Mouse (Mus musculus): ENCODE results near the gene Gpkow. TPM values are rescaled to one million over a fixed set of nuclear protein-coding genes. Genes with fewer than 3 reads are reported as not detected.
"Not testable (repeated sequence)": the region's sequence is repeated elsewhere in the genome, so short reads cannot be mapped to it uniquely, and the experiment has no call there.

Gpkow gene
- polyA plus RNA-seq, 1 experiment = 27.2 TPM

DNA sequence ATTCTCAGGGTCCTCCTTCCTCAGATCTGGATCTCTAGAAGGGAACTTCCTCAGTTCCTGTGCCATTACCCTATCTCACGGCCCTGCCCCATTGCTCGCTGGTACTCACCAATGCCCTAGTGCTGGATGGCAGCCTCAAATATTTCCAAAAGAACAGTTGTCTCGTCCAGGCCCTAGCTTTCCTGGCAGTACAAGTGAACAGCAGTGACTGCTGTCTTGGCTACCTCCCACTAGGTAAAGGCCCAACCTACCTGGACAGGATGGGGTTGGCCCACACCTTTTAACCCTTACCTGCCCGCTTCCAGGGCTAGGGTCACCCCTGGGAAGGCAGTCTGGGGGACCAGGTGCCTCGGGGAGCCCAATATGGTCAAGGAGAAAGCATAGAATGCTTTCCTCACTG, 44.2 kb downstream of the Gpkow start:
- no peak for TF ChIP-seq POLR2A (IDR thresholded peaks at IDR 0.05; ENCODE audit: borderline replicate concordance, low read depth, low read length)
- TF ChIP-seq CTCF (IDR thresholded peaks at IDR 0.05; ENCODE audit: low read depth, low read length) = no peak
- H3K27ac ChIP-seq (ENCODE audit: insufficient read depth, low read depth, low read length) = no peak overlapping the region
- H3K4me3 ChIP-seq (ENCODE audit: insufficient read depth, low read length) = no peak overlapping the region
- H3K4me1 ChIP-seq (ENCODE audit: control insufficient read depth, insufficient read depth, low read length) = no peaks in the 10 kb centered on the region

DNA sequence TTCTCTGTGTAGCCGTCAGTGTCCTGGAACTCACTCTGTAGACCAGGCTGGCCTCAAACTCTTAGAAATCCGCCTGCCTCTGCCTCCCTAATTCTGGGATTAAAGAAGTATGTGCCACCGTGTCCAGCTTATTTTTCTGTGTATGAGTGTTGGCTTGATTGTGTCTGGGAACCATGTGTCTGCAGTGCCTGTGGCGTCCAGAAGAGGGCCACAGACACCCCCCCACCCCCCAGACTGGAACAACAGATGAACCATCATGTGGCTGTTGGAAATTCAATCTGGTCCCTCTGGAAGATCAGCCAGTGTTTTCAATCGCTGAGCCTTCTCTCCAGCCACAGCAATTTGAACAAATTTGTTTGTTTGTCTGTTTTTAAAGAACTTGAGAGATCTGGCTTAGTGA, 46.5 kb downstream of the Gpkow start:
- H3K4me1 ChIP-seq (ENCODE audit: control insufficient read depth, insufficient read depth, low read length) = no peaks in the 10 kb centered on the region
- no peak overlapping the region for H3K4me3 ChIP-seq (ENCODE audit: insufficient read depth, low read length)
- H3K27ac ChIP-seq (ENCODE audit: insufficient read depth, low read depth, low read length) = no peak overlapping the region
- TF ChIP-seq POLR2A (IDR thresholded peaks at IDR 0.05; ENCODE audit: borderline replicate concordance, low read depth, low read length) (no peak), CTCF (IDR thresholded peaks at IDR 0.05; ENCODE audit: low read depth, low read length) (no peak)

DNA sequence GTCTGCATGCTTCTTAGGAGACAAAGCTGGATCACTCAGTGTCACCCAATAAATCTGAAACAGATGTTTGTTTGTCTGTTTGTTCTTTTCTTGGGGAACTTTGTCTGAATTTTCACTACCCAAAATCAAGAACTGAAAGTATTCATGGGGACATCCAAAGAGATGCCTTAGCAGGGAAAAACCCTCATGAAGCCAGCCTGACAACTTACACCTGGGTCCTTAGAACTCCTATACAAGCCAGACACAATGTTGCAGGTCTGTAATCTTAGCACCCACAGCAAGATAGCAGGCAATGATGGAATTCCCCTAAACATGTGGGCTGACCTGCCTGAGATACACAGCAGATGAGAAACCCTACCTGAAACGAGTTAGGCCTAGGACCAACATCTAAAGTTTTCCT, 48.0 kb downstream of the Gpkow start:
- Histone ChIP-seq H3K4me3 (ENCODE audit: insufficient read depth, low read length) (no peak overlapping the region), H3K4me1 (ENCODE audit: control insufficient read depth, insufficient read depth, low read length) (no peaks in the 10 kb centered on the region), H3K27ac (ENCODE audit: insufficient read depth, low read depth, low read length) (no peak overlapping the region)
- TF ChIP-seq POLR2A (IDR thresholded peaks at IDR 0.05; ENCODE audit: borderline replicate concordance, low read depth, low read length) (no peak), CTCF (IDR thresholded peaks at IDR 0.05; ENCODE audit: low read depth, low read length) (no peak)

DNA sequence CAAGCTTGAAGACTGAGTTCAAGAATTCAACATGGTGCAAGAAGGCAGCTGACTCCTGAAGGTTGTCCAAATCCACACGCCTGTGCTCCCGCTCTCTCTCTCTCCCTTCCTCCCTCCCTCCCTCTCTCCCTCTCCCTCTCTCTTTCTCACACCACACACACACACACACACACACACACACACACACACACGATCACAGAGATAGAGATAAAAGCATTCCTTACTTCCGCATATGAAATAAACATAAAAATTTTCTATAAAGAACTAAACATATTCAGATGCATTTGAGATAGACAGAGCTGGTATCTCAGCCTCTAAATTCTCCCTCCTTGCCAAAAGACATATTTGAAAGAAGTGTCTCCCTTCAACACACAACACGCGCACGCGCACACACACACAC, 48.5 kb downstream of the Gpkow start:
- H3K27ac ChIP-seq (ENCODE audit: insufficient read depth, low read depth, low read length) = no peak overlapping the region
- no peaks in the 10 kb centered on the region for H3K4me1 ChIP-seq (ENCODE audit: control insufficient read depth, insufficient read depth, low read length)
- H3K4me3 ChIP-seq (ENCODE audit: insufficient read depth, low read length) = no peak overlapping the region
- TF ChIP-seq POLR2A (IDR thresholded peaks at IDR 0.05; ENCODE audit: borderline replicate concordance, low read depth, low read length) (no peak), CTCF (IDR thresholded peaks at IDR 0.05; ENCODE audit: low read depth, low read length) (no peak)

DNA sequence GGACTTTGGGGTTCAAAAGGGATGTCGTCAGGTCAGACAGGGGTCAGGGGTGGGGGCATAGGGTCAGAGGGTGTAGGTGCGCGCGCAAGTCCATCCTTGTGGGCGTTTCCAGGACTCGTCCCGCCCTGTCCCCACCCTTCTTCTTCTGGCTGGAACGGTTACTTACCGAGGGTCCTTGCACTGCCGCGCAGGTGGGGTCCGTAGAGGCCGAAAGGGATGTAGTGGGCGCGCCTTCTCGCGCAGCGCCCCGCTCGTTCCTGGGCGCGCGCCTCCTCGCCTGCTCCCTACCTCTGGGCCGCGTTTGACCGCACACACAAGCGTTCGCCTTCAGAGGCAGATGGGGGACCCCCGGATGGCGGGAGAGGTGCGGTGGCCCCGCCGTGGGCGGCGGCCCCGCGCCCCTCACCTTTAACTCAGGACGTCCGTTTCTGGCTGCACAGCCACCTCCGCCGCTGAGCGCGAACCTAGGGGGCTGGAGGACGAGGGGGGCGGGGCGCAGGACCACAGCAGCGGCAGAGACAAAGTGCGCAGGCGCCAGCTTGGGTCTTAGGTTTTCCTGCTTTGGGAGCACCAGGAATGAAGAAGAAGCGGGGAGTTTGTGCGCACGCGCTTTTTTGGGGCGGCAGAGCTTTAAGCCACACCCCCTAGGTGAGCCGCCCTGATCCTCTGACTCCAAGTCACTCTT, 53.6 kb downstream of the Gpkow start, which contains the start of gene Ccdc120:
Gene Ccdc120, minus strand, starts transcription at position 474 of the 685 bp plus-strand sequence.
- Histone ChIP-seq H3K27ac (ENCODE audit: insufficient read depth, low read depth, low read length) (no peak within 1 kb of the TSS), H3K4me3 (ENCODE audit: insufficient read depth, low read length) (peak within 1 kb of the TSS; percentile 71), H3K4me1 (ENCODE audit: control insufficient read depth, insufficient read depth, low read length) (peaks cover 2% of the 10 kb centered on the region; the same call in 1 of the 2 replicates)
- no peak for TF ChIP-seq CTCF (IDR thresholded peaks at IDR 0.05; ENCODE audit: low read depth, low read length)
- no peak for TF ChIP-seq POLR2A (IDR thresholded peaks at IDR 0.05; ENCODE audit: borderline replicate concordance, low read depth, low read length)

DNA sequence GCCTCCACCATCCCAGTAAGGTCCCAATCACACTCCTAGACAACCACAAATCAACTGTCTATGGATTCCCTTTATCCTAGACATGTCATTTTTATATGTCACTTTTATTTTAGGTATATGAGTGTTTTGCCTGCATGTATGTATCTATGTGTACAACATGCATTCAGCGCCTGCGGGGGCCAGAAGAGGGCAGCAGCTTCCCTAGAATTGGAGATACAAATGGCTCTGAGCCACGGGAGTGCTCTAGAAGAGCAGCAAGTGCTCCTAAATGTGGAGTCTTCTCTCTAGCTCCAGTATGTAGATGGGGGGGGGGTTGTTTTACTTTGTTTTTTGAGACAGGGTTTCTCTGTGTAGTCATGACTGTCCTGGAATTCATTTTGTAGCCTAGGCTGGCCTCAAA, 56.7 kb downstream of the Gpkow start:
- not testable (repeated sequence) for H3K27ac ChIP-seq (ENCODE audit: insufficient read depth, low read depth, low read length); H3K4me1 ChIP-seq (ENCODE audit: control insufficient read depth, insufficient read depth, low read length); H3K4me3 ChIP-seq (ENCODE audit: insufficient read depth, low read length)

Other genes starting within 250 kb of the Gpkow start
- not detected in 2 replicates for gene Foxp3, start 123.5 kb upstream of the Gpkow start, polyA plus RNA-seq (2012; ENCODE audit: insufficient read depth, insufficient read length, missing spikeins)
- 0.24 and 2.3 TPM in 2 replicates for gene Ppp1r3f, start 122.8 kb upstream of the Gpkow start, polyA plus RNA-seq (2012; ENCODE audit: insufficient read depth, insufficient read length, missing spikeins)
- 35.0 and 35.8 TPM in 2 replicates for gene Ccdc22, start 91.6 kb upstream of the Gpkow start, polyA plus RNA-seq (2012; ENCODE audit: insufficient read depth, insufficient read length, missing spikeins)
- gene Cacna1f, start 90.0 kb upstream of the Gpkow start, polyA plus RNA-seq (2012; ENCODE audit: insufficient read depth, insufficient read length, missing spikeins) = 0.55 and 1.1 TPM in 2 replicates
- 4.2 and 7.1 TPM in 2 replicates for gene Syp, start 58.7 kb upstream of the Gpkow start, polyA plus RNA-seq (2012; ENCODE audit: insufficient read depth, insufficient read length, missing spikeins)
- 9.3 and 10.0 TPM in 2 replicates for gene Prickle3, start 39.9 kb upstream of the Gpkow start, polyA plus RNA-seq (2012; ENCODE audit: insufficient read depth, insufficient read length, missing spikeins)
- gene Plp2, start 25.7 kb upstream of the Gpkow start, polyA plus RNA-seq (2012; ENCODE audit: insufficient read depth, insufficient read length, missing spikeins) = 448 and 491 TPM in 2 replicates
- not detected in 2 replicates for gene Magix, start 15.9 kb upstream of the Gpkow start, polyA plus RNA-seq (2012; ENCODE audit: insufficient read depth, insufficient read length, missing spikeins)
- 61.9 and 68.8 TPM in 2 replicates for gene Wdr45, start 17.2 kb downstream of the Gpkow start, polyA plus RNA-seq (2012; ENCODE audit: insufficient read depth, insufficient read length, missing spikeins)
- gene Gm45208, start 25.1 kb downstream of the Gpkow start, polyA plus RNA-seq (2012; ENCODE audit: insufficient read depth, insufficient read length, missing spikeins) = not detected in 2 replicates
- gene Praf2, start 31.3 kb downstream of the Gpkow start, polyA plus RNA-seq (2012; ENCODE audit: insufficient read depth, insufficient read length, missing spikeins) = 17.7 and 19.1 TPM in 2 replicates
- 0.75 and 1.9 TPM in 2 replicates for gene Ccdc120, start 53.8 kb downstream of the Gpkow start, polyA plus RNA-seq (2012; ENCODE audit: insufficient read depth, insufficient read length, missing spikeins)
- 137 and 141 TPM in 2 replicates for gene Tfe3, start 65.4 kb downstream of the Gpkow start, polyA plus RNA-seq (2012; ENCODE audit: insufficient read depth, insufficient read length, missing spikeins)
- gene Gripap1, start 92.6 kb downstream of the Gpkow start, polyA plus RNA-seq (2012; ENCODE audit: insufficient read depth, insufficient read length, missing spikeins) = 94.8 and 103 TPM in 2 replicates
- gene Kcnd1, start 125.2 kb downstream of the Gpkow start, polyA plus RNA-seq (2012; ENCODE audit: insufficient read depth, insufficient read length, missing spikeins) = 0.35 and 0.56 TPM in 2 replicates
- 113 and 115 TPM in 2 replicates for gene Otud5, start 144.2 kb downstream of the Gpkow start, polyA plus RNA-seq (2012; ENCODE audit: insufficient read depth, insufficient read length, missing spikeins)
- 8.6 and 11.4 TPM in 2 replicates for gene Pim2, start 181.1 kb downstream of the Gpkow start, polyA plus RNA-seq (2012; ENCODE audit: insufficient read depth, insufficient read length, missing spikeins)
- gene Slc35a2, start 186.9 kb downstream of the Gpkow start, polyA plus RNA-seq (2012; ENCODE audit: insufficient read depth, insufficient read length, missing spikeins) = 28.0 and 36.2 TPM in 2 replicates
- 62.2 and 63.4 TPM in 2 replicates for gene Pqbp1, start 202.1 kb downstream of the Gpkow start, polyA plus RNA-seq (2012; ENCODE audit: insufficient read depth, insufficient read length, missing spikeins)
- 33.4 and 47.5 TPM in 2 replicates for gene Timm17b, start 202.2 kb downstream of the Gpkow start, polyA plus RNA-seq (2012; ENCODE audit: insufficient read depth, insufficient read length, missing spikeins)
- not detected in 2 replicates for gene Gm10491, start 210.7 kb downstream of the Gpkow start, polyA plus RNA-seq (2012; ENCODE audit: insufficient read depth, insufficient read length, missing spikeins)
- gene Gm10490, start 212.4 kb downstream of the Gpkow start, polyA plus RNA-seq (2012; ENCODE audit: insufficient read depth, insufficient read length, missing spikeins) = not detected in 2 replicates
- not detected in 2 replicates for gene Pcsk1n, start 222.7 kb downstream of the Gpkow start, polyA plus RNA-seq (2012; ENCODE audit: insufficient read depth, insufficient read length, missing spikeins)
- gene Eras, start 231.5 kb downstream of the Gpkow start, polyA plus RNA-seq (2012; ENCODE audit: insufficient read depth, insufficient read length, missing spikeins) = not detected in 2 replicates